Mouse (Mus musculus) WW6 (cell line): ENCODE data around the gene Gm20696.

Experiments
- DNase-seq: peaks from one replicate; pipeline ENCODE4 v3.0.0-alpha.2; 2013; ENCODE audit warnings: low read depth, low spot score

Gm20696 gene

GRCm38 (mm10) chr6:99263886-99264185 lies 402.8 kb downstream of the Gm20696 start:
- no peak for DNase-seq

DNA sequence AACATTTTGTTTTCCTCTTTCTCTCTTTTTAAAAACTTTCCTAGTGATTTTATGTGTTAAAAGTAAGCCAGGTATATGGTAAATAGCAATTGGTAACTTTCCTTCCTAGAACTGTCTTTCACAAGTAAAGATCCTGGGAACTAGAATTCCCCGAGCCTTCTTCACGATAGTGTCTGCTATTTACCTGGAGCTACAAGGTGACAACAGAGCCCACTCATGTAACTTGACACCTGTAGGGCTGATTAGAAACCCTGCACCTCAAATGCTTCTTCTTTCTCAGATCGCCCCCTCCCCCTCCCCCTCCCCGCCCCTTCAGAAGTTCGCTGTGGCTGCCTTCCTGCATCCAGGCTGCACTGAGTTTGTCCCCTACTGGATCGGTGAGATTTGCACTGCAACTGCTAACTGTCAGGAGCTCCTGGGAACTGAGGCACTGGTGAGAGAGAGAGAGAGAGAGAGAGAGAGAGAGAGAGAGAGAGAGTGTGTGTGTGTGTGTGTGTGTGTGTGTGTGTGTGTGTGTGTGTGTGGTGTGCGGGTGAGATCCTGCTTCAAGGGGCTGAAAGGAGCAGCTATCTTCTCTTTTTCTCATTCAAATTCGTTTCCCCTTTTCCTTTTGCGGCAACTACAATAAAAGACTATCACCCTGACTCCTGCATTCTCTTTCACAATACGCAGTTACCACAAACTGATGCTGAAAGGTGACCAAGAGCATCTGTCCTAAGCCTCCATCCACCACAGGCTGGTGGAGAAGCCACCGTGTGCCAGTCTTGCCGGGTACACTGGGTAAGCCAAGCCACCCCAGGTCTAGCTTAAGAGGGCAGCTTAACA lies 403.3 kb downstream of the Gm20696 start:
- DNase-seq, result no peak

GRCm38 (mm10) chr6:99261737-99262130 lies 404.9 kb downstream of the Gm20696 start:
- DNase-seq, result no peak

GRCm38 (mm10) chr6:99260941-99261736 lies 405.5 kb downstream of the Gm20696 start:
- no peak for DNase-seq

- DNase-seq, result no peak
Measured at GRCm38 (mm10) chr6:99258346-99258745, 408.3 kb downstream of the Gm20696 start.

DNA sequence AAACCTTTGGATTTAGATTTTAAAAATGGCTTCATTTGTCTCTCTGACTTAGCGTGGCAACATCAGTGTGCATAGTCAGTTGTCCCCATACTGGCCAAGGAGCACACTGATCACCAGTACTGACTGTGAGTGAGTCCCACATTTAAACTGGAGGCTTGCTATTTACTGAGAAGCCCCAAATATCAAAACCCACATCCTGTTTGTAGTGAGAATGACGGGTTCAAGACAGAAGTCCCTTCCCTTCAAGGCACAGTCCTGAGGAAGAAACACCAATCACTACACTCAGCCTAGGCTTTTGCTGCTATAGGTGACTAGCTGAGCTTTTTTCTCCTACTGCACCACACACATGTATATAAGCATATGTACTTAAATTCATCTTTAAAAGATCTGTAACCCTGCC lies 408.9 kb downstream of the Gm20696 start:
- no peak for DNase-seq

GRCm38 (mm10) chr6:99253331-99253730 lies 413.3 kb downstream of the Gm20696 start:
- DNase-seq, result no peak

DNA sequence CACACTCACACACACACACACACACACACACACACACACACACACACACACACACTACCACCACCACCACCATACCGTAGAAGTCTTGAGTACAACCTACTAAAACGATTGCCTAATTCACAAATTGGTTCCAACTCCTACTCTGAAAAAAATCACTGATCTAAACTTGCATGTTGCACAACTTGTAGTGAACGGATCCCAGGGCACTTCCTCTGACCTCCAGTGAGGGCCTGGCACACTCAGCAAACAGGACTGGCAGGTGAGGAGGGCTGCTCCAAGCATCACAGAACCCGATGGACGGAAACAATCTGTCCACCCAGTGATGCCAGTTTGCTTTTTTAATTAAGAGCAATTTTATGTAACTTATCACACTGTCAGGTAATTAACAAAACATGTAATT lies 413.8 kb downstream of the Gm20696 start:
- DNase-seq, result no peak

GRCm38 (mm10) chr6:99251924-99252323 lies 414.7 kb downstream of the Gm20696 start:
- DNase-seq, result no peak

DNA sequence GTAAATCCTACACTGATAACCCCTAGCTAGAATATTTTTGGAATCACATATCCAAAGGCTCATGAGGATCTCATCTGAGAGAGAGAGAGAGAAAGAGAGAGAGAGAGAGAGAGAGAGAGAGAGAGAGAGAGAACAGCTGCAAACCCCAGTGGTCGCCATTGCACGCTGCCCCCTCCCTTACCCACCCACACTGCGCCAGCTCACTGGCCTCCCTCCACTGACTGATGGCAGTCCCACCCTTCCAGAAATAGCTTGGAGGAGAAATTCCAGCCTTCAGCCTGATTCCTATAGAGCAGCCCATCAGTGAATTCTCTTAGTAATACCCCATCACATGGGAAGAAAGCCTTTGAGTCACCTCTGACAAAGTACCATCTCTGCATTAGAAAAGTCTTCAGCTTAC lies 415.4 kb downstream of the Gm20696 start:
- DNase-seq, result no peak

DNA sequence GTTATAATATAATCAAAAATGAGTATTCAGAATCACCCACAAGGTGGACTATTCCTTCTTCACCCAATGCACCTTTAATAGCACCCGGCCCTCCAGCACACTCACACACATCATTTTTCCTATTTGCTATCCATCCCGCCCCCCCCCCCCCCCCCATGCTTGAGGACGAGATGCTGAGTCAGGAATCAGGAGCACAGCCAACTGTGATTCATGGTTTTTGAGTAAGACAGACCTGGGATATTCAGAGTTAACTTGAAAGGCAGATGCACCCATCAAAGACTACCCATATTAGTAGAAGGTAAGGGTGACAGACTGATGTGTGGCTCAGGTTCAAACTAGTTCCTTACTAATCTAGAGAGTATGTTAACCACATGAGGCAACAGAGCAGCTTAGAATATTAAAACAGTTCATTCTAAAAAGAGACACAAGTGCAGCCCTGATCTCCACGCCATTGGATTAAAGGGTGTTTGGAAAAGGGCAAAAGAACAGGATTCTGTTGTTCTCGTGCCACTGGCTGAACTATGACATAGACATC lies 417.0 kb downstream of the Gm20696 start:
- no peak for DNase-seq

DNA sequence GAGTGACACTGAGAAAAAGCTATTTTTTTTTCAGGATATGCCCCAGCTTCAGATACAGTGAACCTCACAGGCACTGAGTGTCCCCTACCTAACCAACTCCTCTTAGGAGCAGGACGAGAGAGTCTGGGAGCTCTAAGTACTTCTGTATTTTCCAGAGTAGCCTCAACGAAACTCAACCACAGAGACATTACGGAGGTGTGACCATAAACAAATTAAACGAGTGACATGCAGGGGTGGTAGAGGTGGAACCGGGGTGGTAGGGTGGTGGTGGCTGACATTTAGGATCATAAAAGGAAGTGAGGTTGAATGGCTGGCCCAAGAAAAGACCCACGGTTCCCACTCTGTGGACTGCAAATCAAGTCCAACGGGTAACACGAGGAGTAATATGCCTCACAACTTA lies 418.2 kb downstream of the Gm20696 start:
- DNase-seq, result no peak

GRCm38 (mm10) chr6:99241625-99242395 lies 424.8 kb downstream of the Gm20696 start:
- no peak for DNase-seq

DNA sequence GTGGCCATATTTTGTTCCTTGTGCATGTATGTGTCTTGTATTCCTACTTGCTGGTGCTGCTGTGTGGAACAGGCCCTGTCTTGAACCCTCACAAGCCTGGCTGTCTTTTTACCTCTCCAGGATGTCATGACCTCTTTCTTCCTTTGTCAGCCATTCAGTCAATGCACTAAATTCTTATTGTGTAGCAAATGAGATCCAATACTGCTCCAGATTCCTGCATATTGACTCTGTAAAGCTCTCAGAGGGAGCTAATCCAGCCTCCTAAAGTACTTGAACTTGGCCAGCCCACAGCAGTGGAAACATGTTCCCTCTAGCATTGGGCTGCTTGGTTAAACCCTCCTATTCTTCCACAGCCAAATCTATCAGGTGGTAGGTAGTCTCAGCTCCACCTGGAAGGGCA lies 425.8 kb downstream of the Gm20696 start:
- DNase-seq, result no peak

DNA sequence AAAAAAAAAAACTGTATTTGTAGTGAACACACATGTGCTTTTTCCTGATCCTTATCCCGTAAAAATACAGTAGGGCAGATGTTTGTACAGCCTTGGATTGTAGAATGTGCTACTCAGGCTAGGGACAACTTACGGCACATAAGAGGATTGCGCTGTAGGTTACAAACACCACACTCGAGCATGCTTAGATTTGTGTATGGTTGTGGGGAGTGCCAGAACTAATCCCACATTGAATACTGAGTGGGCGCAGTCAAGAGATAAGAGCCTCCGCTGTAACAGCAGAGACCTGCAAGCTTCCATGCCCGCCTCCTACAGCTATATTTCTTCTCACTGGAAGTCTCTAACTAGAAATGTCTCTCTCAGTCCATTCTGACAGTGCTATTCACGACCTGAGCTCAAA lies 431.0 kb downstream of the Gm20696 start:
- DNase-seq, result no peak

GRCm38 (mm10) chr6:99233411-99233810 lies 433.2 kb downstream of the Gm20696 start:
- no peak for DNase-seq

DNA sequence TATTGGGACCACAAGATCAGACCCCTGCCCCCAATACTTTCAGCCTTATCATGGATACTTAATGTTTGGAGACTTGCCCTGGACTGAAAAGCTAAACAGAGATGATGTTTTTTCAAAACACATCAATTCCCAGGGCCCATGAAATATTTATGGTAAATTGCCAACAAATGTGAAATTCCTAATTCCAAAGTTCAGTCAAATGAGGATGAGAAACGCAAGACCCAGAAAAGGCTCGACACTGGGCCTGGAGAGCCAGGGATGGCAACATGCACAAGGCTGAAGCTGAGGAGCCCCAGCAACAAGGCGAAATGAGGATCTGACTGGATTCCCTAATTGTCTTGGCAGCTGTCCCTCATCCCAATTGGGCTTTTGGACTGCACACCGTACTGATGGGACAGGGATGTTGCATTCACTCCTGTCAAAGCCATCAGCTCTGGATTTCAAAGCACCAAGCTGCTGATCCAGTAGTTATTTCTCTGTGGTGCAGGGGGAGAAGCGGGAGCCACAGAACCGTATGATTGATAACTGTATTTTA lies 438.2 kb downstream of the Gm20696 start:
- no peak for DNase-seq

- no peak for DNase-seq
Measured at GRCm38 (mm10) chr6:99221147-99221546, 445.4 kb downstream of the Gm20696 start.

- DNase-seq, result no peak
Measured at GRCm38 (mm10) chr6:99220472-99220871, 446.1 kb downstream of the Gm20696 start.

- DNase-seq, result no peak
Measured at GRCm38 (mm10) chr6:99217846-99218245, 448.8 kb downstream of the Gm20696 start.

DNA sequence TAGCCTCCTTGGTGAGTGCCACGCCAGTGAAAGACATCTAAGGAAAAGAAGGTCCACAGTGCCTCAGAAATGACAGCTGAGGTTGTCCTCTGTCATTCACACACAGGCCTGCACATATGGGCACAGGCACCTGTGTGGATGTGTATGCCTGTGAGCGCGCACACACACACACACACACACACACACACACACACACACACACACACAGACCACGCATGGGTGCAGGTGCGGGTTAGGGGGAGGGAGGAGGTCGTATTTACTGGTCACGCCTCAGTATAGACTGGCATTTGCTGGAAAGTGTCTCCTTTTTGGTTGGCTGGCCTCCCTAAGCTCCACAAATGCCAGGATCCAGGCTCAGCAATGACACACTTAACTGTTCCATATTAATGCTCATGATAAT lies 449.4 kb downstream of the Gm20696 start:
- no peak for DNase-seq

- DNase-seq, result no peak
Measured at GRCm38 (mm10) chr6:99212461-99212860, 454.1 kb downstream of the Gm20696 start.
